Mouse (Mus musculus) liver, embryonic 14.5 days (tissue): Measurements from ENCODE around the gene Sept4.

ENCODE experiments used
- CTCF ChIP-seq: IDR thresholded peaks from 2 replicates; pipeline ENCODE4 v1.5.1; 2016; ENCODE audit warnings: antibody characterized with exemption, low read depth, control low read depth
- EP300 ChIP-seq: IDR thresholded peaks from 2 replicates; pipeline ENCODE4 v1.6.1; 2016; ENCODE audit warnings: antibody characterized with exemption, low read depth

DNA sequence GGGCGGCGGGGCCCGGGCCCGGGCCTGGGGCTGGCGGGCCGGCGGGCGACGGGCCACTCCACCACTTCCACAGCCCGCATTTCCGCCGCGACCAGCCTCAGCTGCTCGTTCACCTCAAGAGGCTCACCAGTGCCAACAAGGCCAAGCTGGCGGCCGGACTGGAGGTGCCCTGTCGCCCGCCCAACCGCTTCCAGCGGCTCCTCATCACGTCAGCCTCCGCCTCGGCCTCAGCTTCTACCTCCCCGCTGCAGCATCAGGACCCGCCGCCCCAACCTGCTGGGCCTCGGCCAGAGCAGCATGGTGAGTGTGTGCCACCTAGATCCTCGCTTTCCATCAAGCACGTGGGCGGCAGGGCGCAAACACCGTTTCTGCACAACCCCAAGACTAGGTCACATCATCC is 48.9 kb downstream of the Sept4 start:
- TF ChIP-seq CTCF (no peak), EP300 (no peak)
